Mouse (Mus musculus) adrenal gland, adult 18-20 months (tissue): ENCODE measurements around the gene Fstl1. TPM values are rescaled to one million over a fixed set of nuclear protein-coding genes. Genes with fewer than 3 reads are reported as not detected.

Experiments used
- DNase-seq, 2 experiments: peaks; one replicate each; pipeline ENCODE4 v3.0.0; 2021 to 2022; ENCODE audit warnings: low spot score in 2 of 2
- long read RNA-seq, 2 experiments: library from polyadenylated mRNA; stranded (forward); transcript quantifications; one replicate each; pipeline ENCODE4 v2.0.0; 2021
- total RNA-seq, 2 experiments: library from RNA; stranded (reverse); gene quantifications; 1 replicate in 1 of 2; 2 replicates in 1 of 2; pipeline ENCODE4 v1.2.3; 2021

Fstl1 gene
- 10 to 100 TPM; 27.9 to 57.9 TPM for total RNA-seq
- long read RNA-seq, experiment 1, transcript Fstl1-201 (11 exons, 3,789 nt), result major isoform, 56 of 64 reads
- long read RNA-seq, experiment 1, partial matches to known transcripts, result 3 of 64 reads
- long read RNA-seq, experiment 1, other reads (novel, unspliced or antisense), result 5 of 64 reads
- long read RNA-seq, experiment 2, transcript Fstl1-201 (11 exons, 3,789 nt), result major isoform, 69 of 82 reads
- long read RNA-seq, experiment 2, partial matches to known transcripts, result 5 of 82 reads
- long read RNA-seq, experiment 2, other reads (novel, unspliced or antisense), result 8 of 82 reads

DNA sequence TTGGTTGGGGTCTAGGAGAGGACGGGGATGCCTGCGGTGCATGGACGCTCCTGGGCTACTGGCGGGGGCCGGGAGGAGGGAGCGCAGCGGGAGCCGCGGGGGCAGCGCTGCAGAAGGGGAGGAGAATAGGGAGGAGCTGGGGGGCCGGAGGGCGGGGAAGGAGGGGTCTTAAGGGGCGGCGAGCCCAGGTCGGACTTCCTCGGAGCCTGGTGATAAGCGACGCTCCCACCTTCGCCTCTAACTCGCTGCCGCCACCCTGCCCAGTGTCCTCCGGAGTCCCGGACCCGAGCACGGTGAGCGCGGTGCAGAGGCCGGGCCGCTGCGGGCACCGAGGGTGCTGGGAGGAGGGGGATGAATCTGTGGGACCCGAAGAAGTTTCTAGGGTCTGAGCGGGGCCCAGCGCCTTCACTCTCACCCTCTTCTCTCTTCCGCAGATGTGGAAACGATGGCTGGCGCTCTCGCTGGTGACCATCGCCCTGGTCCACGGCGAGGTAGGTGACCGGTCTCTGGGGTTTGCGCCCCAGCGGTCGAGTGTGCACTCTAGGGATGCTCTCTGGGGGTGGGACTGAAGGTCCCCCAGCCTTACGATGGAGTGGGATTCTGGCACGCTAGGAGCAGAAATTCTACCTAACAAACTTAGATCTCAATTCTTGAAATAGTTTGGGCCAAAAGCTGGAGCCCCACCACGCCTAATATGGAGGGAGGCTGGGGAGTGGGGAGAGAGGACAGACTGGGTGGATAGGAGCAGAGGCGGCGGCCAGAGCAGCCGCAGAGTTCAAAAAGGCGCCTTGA is at the start of gene Fstl1:
Gene Fstl1, plus strand, starts transcription at position 14 of the 792 bp plus-strand sequence.
- peak; percentile 27 to 43 for DNase-seq

DNA sequence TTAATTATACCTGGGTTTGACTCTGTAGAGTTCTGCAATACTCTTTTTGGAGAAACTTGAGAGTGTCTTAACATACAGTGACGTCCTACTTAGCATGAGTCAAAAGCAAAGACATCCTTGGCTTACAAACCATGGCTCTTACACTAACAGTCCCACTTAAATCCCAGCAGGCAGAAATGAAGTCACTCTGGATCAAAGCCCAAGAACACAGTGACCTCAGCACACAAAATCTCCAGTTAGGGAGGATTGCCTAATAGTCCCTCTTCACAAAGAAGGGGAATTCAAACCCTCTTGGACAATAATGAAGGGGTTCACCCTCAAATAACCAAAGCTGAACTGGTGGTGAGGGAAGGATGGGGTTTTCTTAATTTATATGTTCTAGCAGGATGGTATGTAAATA is 48.0 kb upstream of the Fstl1 start:
- no peak for DNase-seq

DNA sequence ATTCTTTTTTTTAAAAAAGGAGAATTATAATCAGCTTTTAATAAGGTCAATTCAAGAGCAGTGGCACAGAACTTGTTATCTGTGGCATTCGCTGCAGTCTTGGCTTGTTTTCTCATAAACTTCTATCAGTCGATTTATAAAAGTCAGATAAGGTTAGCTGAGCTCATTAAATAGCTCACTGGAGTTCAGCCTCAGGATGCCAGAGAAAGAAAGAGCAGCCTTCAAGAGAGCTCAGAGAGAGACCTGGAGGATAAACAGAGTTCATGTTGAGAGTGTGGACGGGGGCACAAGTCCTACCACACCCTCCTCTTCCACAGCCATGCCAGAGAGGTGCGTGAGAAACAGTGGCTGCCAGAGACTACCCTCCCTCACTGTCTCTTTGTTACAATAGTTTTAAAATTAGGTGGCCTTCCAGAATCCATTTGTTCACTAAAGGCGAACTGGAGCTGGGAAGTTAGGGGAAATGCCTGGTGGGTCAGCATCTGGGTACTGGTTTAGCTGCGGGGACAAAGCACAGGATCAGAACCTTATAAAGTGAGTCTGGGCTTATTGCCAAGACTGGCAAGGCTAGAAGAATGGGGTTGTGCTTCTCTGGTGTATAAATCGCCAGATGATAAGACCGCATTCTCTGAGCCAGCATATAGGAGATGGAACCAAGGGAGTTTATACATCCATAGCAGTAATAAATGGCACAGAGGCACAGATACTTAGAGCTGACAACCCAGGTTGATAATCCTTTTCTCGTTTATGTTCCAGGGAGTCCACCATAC is 47.1 kb upstream of the Fstl1 start:
- no peak for DNase-seq

DNA sequence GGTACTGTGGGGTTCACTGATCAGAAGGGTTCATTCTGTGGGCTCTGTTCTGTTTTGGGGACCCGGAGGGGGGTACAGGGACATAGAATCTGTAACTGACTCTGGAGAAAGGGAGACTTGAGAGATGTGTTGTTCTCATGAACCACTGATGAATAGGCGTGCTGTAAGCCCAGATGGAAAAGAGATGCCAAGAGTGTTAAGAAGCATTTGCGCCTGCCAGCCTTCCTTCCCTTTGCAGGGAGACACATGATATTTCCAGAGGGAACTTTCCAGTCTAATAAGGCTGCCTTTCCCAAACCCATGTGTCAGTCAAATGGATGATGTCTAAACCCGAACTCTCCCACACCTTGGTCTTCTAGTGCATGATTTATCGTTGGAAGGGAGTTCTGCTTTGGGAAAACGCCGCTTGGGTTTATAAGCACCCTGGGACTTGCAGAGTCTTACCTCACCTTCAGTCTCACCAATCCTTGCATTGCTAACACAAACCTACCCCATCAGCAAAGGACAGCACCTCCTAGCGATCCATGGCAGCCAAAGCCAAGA is 46.3 kb upstream of the Fstl1 start:
- no peak for DNase-seq

DNA sequence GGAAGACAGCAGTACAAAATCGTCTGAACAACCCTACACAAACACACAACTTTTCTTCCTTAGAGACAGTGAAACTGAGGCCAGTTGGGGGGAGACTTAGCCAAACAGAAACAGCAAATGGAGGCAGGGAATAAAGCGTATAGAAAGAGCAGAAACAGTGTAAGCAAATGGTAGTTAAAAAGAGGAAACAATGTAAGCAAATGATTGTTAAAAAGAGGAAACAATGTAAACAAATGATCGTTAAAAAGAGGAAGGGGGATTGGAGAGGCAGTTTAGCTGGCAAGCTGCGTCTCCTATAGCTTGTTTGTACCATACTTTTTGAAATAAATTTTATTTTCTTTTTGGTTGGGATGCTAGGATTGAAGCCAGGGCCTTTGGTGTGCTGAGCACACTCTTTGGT is 45.2 kb upstream of the Fstl1 start:
- no peak for DNase-seq

DNA sequence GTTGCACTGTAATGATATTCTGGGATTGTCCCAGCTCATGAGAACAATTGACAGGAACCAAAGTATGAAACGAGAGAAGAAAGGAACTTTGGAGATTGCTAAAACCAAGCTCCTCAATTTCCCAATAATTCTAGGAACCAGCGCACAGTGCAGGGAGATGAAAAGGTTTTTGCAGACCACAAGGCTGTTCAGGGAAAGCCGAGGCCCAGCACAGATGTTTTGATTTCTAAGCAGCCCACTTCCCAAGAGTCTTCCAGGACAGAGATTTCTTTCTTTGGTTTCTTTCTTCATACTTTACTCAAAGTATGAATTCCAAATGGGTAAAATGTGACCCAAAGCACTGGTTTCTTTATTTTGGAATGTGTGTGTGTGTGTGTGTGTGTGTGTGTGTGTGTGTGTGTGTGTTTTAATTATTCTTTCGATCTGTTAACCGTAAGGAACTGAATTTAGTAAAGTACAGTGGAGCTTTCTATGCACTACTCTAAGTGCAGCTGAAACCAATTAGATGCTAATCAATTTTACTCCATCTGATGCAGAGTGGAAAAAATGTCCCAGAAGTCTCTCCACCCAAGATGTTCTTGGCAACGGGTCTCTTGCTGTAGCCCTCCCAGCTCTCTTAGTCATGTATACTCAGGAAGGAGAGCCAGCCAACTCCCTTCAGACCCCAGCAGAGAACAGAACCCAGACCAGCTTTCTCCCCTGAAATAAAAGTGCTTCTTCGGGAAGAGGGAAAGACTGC is 44.5 kb upstream of the Fstl1 start:
- DNase-seq, result no peak

DNA sequence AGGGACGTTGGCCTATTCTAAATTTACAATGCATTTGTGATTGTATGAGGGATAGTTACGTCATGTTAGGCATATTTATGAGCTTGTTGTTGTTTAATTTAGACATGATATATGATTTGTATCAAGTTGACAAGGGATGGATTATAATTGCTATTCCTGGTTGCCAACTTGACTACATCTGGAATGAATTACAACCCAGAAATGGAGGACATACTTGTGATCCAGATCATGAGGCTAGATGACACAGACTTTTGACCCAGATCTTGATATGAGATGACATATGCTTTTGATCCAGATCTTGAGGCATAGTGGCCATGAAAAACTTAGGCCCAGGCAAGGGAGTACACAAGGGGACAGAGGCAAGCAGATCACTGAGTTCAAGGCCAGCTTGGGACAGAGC is 36.6 kb upstream of the Fstl1 start:
- no peak for DNase-seq

DNA sequence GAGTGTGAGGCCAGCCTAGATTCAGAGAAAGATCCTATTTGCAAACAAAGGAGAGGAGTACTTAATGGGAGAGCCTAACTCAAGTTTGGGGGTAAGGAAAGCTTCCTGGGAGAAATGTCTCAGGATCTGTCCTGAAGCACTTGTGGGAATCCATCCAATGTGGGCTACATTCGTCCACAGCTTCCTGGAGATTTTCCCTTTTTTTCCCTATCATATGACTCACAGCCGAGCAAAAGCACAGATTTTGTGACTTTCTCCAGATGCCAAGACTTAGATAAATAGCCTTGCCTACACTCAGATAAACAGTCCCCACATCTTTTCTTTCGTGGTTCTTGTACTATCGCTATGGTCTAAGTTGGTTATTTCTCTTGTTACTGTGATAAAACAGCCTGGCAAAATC is 34.4 kb upstream of the Fstl1 start:
- DNase-seq, result no peak

DNA sequence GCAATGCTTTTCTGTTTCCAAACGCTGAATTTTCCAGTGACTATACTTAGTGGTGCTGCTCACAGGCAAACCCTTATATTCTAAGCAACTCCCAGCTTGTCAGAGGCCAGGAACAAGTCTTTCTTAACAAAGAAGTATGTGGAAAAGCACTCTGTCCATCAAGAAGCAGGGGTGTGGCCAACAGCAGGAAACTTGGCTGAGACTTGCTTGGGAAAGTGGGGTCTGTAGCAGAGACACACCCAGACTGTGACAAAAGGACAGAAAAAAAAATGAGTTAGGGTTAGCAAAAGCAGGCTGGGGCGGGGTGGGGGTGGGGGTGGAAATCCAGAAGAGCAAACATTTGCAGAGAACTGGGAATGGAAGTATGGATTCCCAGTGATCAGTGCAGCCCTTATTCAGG is 23.8 kb upstream of the Fstl1 start:
- DNase-seq, result no peak

DNA sequence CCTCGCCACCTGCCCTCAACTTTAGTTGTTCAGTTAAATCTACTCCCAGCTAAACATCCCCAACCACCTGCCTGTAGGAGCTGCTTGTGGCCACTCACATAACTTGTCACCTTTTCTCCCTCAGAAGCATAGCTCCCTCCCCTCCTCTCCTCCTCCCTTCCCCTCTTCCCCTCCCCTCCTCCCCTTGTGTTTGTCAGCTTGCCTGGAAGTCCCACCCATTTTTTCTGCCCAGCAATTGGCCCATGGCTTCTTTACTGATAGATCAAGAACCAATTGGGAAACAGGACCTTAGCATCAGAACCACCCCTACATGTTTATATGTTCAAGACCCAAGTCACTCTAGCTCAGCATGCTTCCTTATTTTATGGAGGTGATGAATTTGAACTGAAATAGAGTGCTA is 22.9 kb upstream of the Fstl1 start:
- DNase-seq, result no peak

DNA sequence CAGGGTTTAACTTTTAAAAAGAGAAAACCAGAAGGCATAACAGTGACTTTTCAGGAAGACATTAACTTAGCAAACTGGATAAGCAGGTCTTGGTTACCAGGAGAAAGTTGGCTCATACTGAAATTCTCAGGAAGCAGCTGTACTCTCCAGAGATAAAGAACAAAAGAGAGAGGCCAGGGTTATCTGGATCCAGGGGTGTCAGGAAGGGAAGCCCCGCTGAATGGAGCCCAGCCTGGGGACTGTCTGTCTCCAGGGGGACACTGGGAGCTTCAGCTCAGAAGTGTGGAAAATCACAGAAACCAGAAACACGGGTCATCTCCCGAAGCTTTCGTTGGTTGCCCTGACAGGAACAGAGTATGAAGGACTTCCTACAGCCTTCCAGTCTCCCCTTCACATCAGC is 22.2 kb upstream of the Fstl1 start:
- DNase-seq, result no peak

DNA sequence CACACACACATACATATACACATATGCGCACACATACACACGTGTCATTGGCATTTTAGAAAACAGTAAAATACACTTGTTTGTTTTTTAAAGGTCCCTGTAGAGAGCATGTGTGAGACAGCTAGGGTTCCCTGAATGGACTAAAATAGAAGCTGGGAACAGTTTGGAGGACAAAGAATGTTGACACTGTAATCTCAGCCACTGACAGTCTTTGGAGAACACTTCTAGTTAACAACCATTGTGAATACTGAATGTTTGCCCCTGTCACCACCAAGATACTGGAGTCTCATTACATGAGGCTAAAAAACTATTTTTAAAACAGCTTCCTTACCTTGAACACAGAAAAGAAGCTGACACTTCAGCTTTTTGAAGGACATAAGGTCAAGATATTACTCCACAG is 19.4 kb upstream of the Fstl1 start:
- no peak for DNase-seq

DNA sequence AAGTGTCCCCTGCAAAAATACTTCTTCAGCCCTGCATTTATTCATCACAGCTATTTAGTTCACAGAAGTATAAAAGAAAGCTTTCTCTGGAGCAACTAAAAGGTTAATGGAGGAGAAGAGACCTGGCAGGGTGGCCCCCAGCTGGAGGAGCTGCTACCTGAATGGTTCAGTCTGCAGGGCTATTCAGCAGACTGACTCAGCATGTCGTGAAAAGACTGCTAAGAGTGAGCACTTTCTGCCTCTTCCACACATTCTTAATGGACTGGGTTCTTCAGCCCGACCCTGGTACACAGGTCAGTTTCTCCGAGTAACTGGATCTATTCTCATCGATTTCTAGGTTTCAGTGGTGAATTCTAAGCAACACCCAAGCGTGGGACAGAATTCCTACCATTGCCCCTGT is 12.9 kb upstream of the Fstl1 start:
- no peak for DNase-seq

DNA sequence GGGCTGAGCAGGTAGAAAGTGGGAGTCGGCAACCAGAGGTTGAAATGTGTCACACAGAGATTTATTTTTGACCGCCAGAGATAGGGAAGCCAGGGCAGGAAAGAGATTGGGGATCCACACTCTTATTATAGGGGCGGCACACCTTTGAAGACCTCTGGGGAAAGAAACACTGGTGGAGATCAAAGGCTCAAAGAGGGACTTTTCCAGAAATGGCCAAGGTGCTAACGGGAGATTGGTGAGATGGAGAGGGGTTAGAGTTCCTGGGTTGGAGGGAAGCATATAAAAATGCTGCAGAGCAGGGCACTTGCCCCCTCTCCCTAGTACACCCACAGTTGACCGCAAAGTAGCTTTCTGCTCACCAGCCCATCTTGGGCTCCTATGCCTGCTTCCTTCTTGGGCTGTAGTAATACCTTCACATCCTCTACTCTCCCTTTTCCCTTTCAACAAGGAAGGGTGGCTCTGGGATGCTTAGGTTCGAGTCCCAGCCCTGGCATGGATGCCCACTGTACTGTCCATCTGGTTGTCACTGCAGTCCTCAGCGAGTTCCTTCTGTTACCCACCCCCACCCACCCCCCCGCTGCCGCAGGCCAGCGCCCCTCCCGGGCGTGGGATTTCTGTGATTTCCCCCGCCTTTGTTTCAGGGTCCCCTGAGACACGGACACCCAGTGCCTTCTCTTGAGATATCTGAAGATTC is 360 bp upstream of the Fstl1 start:
- DNase-seq, result no peak

DNA sequence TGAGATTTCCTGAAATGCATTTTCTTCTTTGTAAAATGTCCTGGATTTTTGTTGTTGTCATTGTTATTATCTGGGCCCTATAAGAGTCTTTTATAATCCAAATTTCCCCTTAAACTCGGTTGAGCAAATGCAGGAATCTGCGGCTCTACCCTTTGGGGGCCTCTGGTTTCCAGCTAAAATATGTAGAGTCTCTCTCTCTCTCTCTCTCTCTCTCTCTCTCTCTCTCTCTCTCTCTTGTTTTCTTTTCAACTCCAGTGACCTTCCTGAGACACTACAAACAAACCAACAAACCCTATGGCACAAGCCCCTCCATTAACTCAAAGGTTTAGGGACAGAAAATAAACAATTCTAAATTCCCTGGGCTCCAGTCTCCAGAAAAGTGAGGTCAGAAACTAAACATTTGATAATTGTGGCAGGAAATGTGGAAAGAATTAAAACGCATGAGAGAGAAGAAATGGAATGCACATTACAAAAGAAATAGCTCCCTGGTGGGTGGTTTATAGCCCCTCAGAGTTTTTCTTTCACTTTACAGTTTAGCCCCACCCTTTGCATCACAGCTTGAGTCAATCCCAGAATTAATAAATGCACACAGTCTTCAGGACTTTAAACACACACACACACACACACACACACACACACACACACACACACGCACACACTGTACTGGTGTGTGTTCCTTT is 1.3 kb downstream of the Fstl1 start:
- no peak for DNase-seq

DNA sequence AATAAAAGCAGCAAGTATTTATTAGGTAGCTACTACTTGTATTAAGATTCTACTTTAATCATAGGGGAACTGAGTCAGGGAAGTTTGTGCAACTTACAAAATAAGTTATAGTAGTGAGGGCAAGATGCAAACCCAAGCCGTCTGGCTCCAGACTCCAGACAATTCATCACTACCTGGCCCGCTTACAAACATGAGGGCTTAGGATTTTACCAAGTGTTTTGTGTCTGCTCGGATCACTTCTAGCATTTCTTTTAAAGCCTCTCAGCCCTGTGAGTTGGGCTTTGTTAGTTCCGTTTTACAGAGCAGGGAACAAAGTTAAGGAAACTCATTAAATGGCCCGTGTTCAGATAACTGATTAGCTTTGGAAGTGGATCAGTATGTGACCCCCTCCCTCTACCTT is 1.9 kb downstream of the Fstl1 start:
- DNase-seq, result no peak

DNA sequence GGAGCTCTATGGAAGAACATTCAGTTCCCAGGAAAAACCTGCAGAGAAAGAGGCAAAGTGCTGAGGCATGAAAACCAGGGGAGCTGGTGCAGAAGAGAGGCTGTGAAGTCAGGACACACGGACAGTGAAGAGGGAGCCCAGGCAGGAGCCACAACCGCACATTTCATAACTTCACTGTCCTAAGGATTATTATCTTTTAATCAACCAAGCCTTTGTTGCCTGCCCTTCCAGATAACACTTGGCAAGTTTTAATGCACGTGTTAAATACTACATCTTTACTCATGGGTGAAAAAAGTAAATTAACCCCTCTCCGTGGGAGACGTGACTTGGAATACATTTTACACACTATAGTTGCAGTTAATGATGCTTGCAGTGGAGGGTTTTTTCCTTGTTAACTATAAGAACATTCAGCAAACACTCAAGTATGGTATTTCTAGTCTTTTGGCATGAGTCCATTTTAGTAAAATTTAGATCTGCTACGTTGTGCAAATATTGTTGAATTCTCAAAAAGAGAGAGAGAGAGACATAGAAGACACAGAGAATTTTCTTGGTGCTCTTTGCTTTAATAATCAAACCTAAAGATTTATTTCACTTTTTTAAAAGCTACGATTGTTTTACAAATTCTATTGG is 3.1 kb downstream of the Fstl1 start:
- no peak for DNase-seq

DNA sequence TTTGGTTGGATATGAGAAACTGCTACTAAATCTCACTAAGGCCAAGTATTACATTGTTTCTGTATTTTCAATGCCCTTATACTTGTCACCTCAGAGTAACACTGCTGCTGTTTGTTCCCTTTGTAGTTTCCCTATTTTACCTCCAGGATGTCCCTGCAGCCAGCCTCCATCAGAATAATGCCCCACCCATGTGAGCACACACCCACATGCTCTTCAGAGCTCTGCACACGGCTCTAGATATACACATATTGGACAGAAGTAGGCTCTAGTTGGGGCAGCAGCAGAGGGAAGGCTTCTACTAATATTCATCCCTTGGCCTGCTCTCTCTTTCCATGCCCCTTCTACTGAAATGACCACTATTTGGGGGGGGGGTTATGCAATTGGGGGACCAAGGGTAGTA is 3.7 kb downstream of the Fstl1 start:
- no peak for DNase-seq

DNA sequence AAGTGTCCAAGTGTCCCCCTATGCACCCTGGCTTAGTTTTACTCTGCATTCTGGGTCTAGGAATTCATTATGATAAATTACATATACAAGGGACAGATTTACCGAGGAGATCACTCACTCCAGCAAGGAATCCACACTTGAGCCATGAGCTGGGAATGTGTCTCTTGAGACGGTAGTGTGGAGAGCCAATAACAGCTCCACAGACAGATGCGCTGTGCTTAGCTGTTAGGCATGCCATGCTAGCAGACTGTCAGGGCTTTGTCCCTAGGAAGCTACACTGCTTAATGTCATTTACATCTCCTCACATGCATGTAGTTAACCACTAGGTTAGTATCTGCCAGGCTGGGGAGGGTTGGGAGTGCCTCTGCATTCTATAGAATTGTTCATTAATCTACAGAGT is 4.2 kb downstream of the Fstl1 start:
- DNase-seq, result no peak
